Mouse (Mus musculus) small intestine, adult 2 months (tissue): Measurements from ENCODE around the gene Gnpat. TPM values are rescaled to one million over a fixed set of nuclear protein-coding genes. Genes with fewer than 3 reads are reported as not detected.

Experiments
- H3K27ac ChIP-seq: fragments of 200-500 bp; 2 replicates; pipeline ENCODE4 v1.5.1; 2012; ENCODE audit warnings: low read depth, low read length, control low read depth, inconsistent platforms; ENCODE audit not compliant: insufficient read depth
- H3K27me3 ChIP-seq: fragments of 200-500 bp; 2 replicates; pipeline ENCODE4 v1.6.1; 2012; ENCODE audit warnings: mild to moderate bottlenecking, moderate library complexity, low read length, inconsistent platforms; ENCODE audit not compliant: control insufficient read depth, insufficient read depth
- H3K36me3 ChIP-seq: fragments of 200-500 bp; 2 replicates; pipeline ENCODE4 v1.6.1; 2012; ENCODE audit warnings: mild to moderate bottlenecking, low read length, control low read depth, inconsistent platforms; ENCODE audit not compliant: control insufficient read depth, insufficient read depth
- H3K4me1 ChIP-seq: fragments of 200-500 bp; 2 replicates; pipeline ENCODE4 v1.6.1; 2012; ENCODE audit warnings: low read length, inconsistent platforms, mixed read lengths; ENCODE audit not compliant: control insufficient read depth, insufficient read depth, insufficient read length
- H3K4me3 ChIP-seq: fragments of 200-500 bp; 2 replicates; pipeline ENCODE4 v1.5.1; 2012; ENCODE audit warnings: low read depth, mild to moderate bottlenecking, control low read depth, inconsistent platforms, low read length, moderate library complexity
- CTCF ChIP-seq: fragments of 200-500 bp; IDR thresholded peaks from 2 replicates; pipeline ENCODE4 v1.5.1; 2012; ENCODE audit warnings: low read depth, mild to moderate bottlenecking, control low read depth, inconsistent platforms, low read length, moderate library complexity, mixed read lengths; ENCODE audit not compliant: insufficient replicate concordance, insufficient read length; ENCODE audit errors: extremely low read depth
- POLR2A ChIP-seq: fragments of 200-500 bp; IDR thresholded peaks from 2 replicates; pipeline ENCODE4 v1.6.1; 2012; ENCODE audit warnings: low read depth, mild to moderate bottlenecking, control low read depth, inconsistent platforms, low read length, moderate library complexity
- WGBS: fragments of 180-500 bp; shearing (Covaris S2); methylation state at CpG from one replicate; pipeline ENCODE4 v1.1.7; 2018; 5-methylcytosine and 5-hydroxymethylcytosine counted together
- polyA plus RNA-seq: library from polyadenylated mRNA; depleted of rRNA; stranded (reverse); fragments of >200 nt; gene quantifications from 2 replicates; pipeline ENCODE4 v1.2.3, GENCODE M21; 2012

Gene Gnpat
- polyA plus RNA-seq, 1 experiment: 17.6 TPM

DNA sequence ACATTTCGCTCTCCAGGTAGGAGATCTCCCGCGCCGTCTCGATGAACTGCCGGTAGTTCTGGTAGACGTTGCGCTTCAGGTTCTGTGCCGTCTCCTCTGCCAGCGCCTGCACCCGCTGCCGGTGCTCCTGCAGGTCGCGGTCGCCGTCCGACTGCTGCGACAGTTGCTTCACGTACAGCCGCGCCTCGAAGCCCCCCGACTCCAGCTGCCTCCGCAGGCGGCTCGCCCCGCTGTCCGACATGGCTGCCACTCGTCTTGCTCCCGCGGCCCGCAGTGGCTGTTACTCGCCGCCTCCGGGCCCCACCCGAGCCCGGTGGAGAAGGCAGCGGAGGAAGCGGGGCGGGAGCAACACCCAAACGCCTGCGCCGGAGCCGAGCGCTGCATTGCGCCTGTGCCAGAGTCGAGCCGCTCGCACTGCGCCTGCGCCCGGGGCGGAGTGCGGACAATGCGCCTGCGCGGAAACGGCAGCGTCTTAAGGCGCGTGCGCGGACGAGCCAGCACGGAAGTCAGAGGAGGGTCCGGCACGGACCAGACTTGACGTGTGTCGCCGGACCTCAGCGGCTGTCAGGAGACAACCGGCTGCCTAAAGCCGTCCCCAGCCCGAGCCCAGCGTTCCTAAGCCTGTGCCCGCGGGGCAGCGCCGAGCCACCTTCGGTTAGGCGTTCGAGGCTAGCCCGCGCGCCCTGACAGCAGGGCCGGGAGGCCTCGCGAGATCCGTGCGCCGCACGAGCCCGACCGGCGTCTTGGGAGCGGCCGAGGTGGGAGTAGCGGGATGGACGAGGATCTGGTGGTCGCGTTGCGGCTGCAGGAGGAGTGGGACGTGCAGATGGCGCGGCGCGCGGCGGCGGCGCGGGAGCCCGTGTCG lies 34.8 kb downstream of the Gnpat start, which contains the start of the genes Exoc8 and Sprtn:
TSS of gene Exoc8 (minus strand) at position 320 of the 865 bp plus-strand sequence.
TSS of gene Sprtn (plus strand) at position 501 of the 865 bp plus-strand sequence.
- Histone ChIP-seq H3K27me3 (no peaks in the 10 kb centered on the region), H3K36me3 (peaks cover 36% of the 10 kb centered on the region), H3K4me1 (peaks cover 19% of the 10 kb centered on the region), H3K27ac (peak within 1 kb of the TSS; percentile 79), H3K4me3 (peak within 1 kb of the TSS; percentile 81)
- peak; percentile 80 for TF ChIP-seq POLR2A
- no peak for TF ChIP-seq CTCF
- under 1% methylated on average over 114 of the region's 114 CpGs for WGBS

DNA sequence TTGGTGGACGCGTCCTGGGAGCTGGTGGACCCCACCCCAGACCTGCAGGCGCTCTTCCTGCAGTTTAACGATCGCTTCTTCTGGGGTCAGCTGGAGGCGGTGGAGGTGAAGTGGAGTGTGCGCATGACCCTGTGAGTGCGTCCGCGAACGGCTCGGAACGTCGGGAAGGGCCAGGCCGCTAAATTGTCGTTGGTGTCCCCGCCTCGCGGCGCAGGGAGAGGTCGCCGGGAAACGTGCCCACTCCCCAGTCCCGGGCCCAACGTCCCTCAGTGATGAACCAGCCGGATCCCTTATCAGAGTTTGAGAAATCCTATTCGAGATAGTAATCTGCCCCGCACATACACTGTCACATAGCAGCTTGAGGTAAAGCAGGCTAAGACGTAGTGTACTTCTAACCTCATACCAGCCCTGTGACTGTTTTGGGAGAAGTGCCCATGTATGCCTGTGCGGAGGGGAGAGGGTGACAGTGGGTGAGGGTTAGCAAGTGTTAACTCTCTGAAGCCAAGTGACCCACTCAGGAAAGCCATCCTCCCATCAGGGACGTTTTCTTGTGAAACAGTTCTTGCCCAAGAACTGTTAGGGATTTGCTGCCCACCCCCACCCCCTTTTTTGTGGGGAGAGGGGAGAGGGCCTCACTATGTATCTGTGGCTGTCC lies 35.5 kb downstream of the Gnpat start:
- TF ChIP-seq CTCF: no peak
- no peak for TF ChIP-seq POLR2A
- Histone ChIP-seq H3K4me3 (peak overlapping the region; percentile 81), H3K36me3 (peaks cover 43% of the 10 kb centered on the region), H3K27ac (no peak overlapping the region), H3K27me3 (no peaks in the 10 kb centered on the region), H3K4me1 (peaks cover 19% of the 10 kb centered on the region)
- 2% methylated on average over 31 of the region's 31 CpGs for WGBS

DNA sequence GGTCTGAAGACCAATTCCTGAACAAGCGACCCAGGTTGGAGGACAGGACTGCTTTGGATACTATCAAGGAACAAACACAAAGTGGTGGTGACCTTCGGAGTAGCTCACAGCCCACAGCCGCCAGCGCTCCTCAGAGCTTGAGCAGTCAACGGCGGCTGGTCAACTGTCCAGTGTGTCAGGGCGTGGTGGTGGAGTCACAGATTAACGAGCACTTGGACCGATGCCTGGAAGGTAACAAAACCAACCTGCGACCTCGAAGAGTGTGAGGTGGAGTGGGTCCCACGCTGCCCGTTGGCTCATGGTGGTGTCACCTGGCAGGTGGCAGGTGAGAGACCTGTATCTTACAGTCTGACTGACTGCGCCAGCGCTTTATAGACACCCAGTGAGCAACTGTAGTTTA lies 40.4 kb downstream of the Gnpat start:
- 68% methylated on average over 15 of the region's 15 CpGs for WGBS
- peaks cover 5% of the 10 kb centered on the region; the same call in 1 of the 2 replicates for H3K4me1 ChIP-seq
- no peak overlapping the region for H3K27ac ChIP-seq
- TF ChIP-seq POLR2A: no peak
- TF ChIP-seq CTCF: no peak
- H3K36me3 ChIP-seq: peaks cover 56% of the 10 kb centered on the region
- H3K4me3 ChIP-seq: no peak overlapping the region
- H3K27me3 ChIP-seq: no peaks in the 10 kb centered on the region

DNA sequence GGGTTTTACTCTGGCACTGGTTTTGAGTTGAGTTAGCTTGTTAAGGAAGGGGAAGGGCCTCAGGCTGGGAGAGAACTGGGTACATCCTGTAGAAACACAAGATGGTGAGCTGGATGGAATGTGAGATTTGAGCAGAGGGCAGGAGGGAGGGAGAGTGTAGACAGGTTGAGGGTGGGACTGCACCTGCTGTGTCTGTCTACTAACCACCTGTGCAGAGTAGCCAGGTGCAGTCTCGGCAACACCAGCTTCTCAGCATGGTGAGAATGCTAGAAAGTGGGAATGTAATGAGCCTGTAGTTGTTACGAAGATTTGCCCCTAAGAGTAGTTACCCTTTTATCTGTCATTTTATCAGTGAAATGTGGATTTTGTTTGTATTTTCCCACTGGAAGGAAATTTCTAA lies 42.6 kb downstream of the Gnpat start:
- Histone ChIP-seq H3K27ac (no peak overlapping the region), H3K4me3 (no peak overlapping the region), H3K4me1 (no peaks in the 10 kb centered on the region; the same call in 1 of the 2 replicates), H3K27me3 (no peaks in the 10 kb centered on the region), H3K36me3 (peaks cover 64% of the 10 kb centered on the region)
- 59% methylated on average over 2 of the region's 2 CpGs for WGBS
- no peak for TF ChIP-seq CTCF

- peaks cover 46% of the 10 kb centered on the region for H3K36me3 ChIP-seq
- no peaks in the 10 kb centered on the region for H3K27me3 ChIP-seq
- 94% methylated on average over 16 of the region's 16 CpGs for WGBS
- no peaks in the 10 kb centered on the region for H3K4me1 ChIP-seq
- H3K27ac ChIP-seq: no peak overlapping the region
- H3K4me3 ChIP-seq: no peak overlapping the region
- TF ChIP-seq CTCF: no peak
- TF ChIP-seq POLR2A: no peak
These were observed 47.1 kb downstream of the Gnpat start for GRCm38 (mm10) chr8:124909936-124910335.

DNA sequence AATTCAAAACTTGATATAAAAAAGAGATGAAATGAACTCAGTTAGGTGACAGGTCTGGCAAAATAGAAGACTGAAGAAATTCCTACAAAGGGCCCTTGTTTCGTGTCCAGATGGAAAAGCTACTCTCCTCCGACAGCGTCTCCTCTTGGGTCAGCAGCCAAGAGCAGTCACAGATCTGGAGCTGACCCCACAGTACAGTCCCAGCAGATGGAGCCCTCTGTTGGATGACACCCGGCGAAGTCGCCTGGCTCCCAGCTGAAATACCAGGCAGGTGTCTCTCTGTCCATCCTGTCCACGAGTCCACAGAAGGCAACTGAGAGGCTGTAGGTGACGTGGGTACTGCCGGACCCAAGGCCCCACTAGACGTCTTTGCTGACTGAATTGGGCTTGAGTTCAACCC lies 47.5 kb downstream of the Gnpat start:
- WGBS: 78% methylated on average over 10 of the region's 10 CpGs
- H3K36me3 ChIP-seq: peaks cover 48% of the 10 kb centered on the region

More for the DNA sequence above, 47.5 kb downstream of the Gnpat start:
- no peaks in the 10 kb centered on the region for H3K27me3 ChIP-seq
- no peak overlapping the region for H3K4me3 ChIP-seq
- no peak overlapping the region for H3K27ac ChIP-seq
- H3K4me1 ChIP-seq: no peaks in the 10 kb centered on the region
- TF ChIP-seq POLR2A: no peak
- TF ChIP-seq CTCF: no peak
